Mouse (Mus musculus) embryonic facial prominence, embryonic 13.5 days (tissue): ENCODE data around the gene Zmat5. TPM values are rescaled to one million over a fixed set of nuclear protein-coding genes. Genes with fewer than 3 reads are reported as not detected.

Source experiments
- ATAC-seq: fragments of 200-750 bp; cut with Nextera tagmentation; 2 replicates; pipeline ENCODE4 v1.8.0; 2017; ENCODE audit warnings: low read depth; ENCODE audit not compliant: insufficient number of reproducible peaks, insufficient read depth, low FRiP score, low TSS enrichment
- H3K27ac ChIP-seq: fragments of 300-500 bp; sonication (generic); 2 replicates; pipeline ENCODE4 v1.5.1; 2015; ENCODE audit warnings: moderate library complexity, mild to moderate bottlenecking, inconsistent platforms
- H3K27me3 ChIP-seq: fragments of 300-500 bp; sonication (generic); 2 replicates; pipeline ENCODE4 v1.6.1; 2015; ENCODE audit warnings: mild to moderate bottlenecking, inconsistent platforms
- H3K36me3 ChIP-seq: fragments of 300-500 bp; sonication (generic); 2 replicates; pipeline ENCODE4 v1.6.1; 2015; ENCODE audit warnings: mild to moderate bottlenecking, inconsistent platforms
- H3K4me1 ChIP-seq: fragments of 300-500 bp; sonication (generic); 2 replicates; pipeline ENCODE4 v1.6.1; 2015; ENCODE audit warnings: inconsistent platforms
- H3K4me2 ChIP-seq: fragments of 300-500 bp; sonication (generic); 2 replicates; pipeline ENCODE4 v1.6.1; 2015; ENCODE audit warnings: moderate library complexity, mild to moderate bottlenecking, inconsistent platforms
- H3K4me3 ChIP-seq: fragments of 300-500 bp; sonication (generic); 2 replicates; pipeline ENCODE4 v1.5.1; 2015; ENCODE audit warnings: mild to moderate bottlenecking, inconsistent platforms
- H3K9ac ChIP-seq: fragments of 300-500 bp; sonication (generic); 2 replicates; pipeline ENCODE4 v1.6.1; 2015; ENCODE audit warnings: mild to moderate bottlenecking, inconsistent platforms
- H3K9me3 ChIP-seq: fragments of 300-500 bp; sonication (generic); 2 replicates; pipeline ENCODE4 v1.6.1; 2016; ENCODE audit warnings: inconsistent platforms
- WGBS: fragments of 180-500 bp; shearing (Covaris S2); methylation state at CpG from one replicate; pipeline ENCODE4 v1.1.7; 2015; ENCODE audit warnings: mixed read lengths; 5-methylcytosine and 5-hydroxymethylcytosine counted together
- polyA plus RNA-seq: library from polyadenylated mRNA; unstranded; fragments of >200 nt; fragmentation: Nextera tagmentation; extraction: Ambion mirVana; gene quantifications from 2 replicates; pipeline ENCODE4 v1.2.1, GENCODE M21; 2015

The Zmat5 gene
- polyA plus RNA-seq, 1 experiment from 2014 or later: 69.4 TPM

DNA sequence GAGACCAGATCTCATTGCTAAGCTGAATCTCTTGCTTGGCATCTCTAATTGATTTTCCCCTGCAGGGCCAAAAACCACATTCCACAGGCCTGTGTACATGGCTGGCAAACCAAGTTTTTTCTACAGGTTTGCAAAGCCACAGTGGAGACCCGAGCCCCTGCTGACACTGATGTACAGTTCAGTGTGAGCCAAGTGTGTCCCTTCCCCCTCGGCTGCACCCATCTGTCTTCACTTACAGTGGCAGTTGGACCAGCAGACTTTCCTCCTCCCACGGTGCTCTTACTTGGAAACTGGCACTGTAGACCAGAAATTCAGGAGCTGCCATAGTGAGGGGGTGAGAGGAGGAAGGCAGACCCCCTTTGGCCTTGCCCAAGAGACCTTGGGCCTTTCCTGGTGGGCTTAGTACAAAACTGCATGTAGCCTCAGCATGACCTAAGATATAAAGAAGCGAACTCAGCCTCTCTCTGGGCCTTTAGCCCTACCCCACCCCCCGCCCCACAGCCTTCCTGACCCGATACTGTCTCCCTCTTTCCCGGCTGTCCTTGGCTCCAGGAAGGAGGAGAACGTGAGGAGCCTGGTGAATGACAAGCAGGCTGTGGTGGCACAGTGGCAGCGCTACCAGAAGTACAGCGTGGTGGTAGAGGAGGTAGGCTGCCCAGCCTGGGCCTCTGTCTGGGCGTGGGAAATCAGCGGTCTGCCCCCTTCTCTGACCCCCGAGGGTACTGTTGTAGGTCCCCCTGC lies 25.6 kb upstream of the Zmat5 start:
- ATAC-seq: peak; percentile 70
- 59% methylated on average over 13 of the region's 13 CpGs for WGBS

DNA sequence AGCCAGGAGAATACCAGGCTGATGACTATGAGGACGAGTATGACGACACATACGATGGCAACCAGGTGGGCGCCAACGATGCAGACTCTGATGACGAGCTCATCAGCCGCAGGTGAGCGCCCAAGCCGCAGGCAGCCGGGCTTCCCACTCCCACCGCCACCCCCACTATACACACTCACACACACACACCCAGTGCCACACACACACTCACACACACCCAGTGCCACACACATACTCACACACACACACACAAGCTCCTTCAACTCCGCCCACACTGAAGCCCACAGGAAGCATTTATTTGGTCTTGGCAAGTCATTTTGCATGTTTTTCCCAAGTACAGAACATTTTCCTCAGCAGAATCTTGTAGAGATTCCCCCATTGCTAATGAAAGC lies 25.0 kb upstream of the Zmat5 start:
- peaks cover 79% of the 10 kb centered on the region for H3K36me3 ChIP-seq
- peaks cover 24% of the 10 kb centered on the region for H3K4me1 ChIP-seq
- peak overlapping the region; percentile 92 for H3K27ac ChIP-seq
- H3K4me2 ChIP-seq: no peak overlapping the region
- no peaks in the 10 kb centered on the region for H3K9me3 ChIP-seq
- no peak overlapping the region for H3K9ac ChIP-seq
- no peak for ATAC-seq
- H3K27me3 ChIP-seq: no peaks in the 10 kb centered on the region
- H3K4me3 ChIP-seq: no peak overlapping the region
- 84% methylated on average over 12 of the region's 12 CpGs for WGBS

More for the DNA sequence above, 25.6 kb upstream of the Zmat5 start:
- Histone ChIP-seq H3K4me3 (no peak overlapping the region), H3K36me3 (peaks cover 79% of the 10 kb centered on the region), H3K4me1 (peaks cover 24% of the 10 kb centered on the region), H3K9ac (no peak overlapping the region; the same call in 1 of the 2 replicates), H3K27me3 (no peaks in the 10 kb centered on the region), H3K9me3 (no peaks in the 10 kb centered on the region), H3K27ac (peak overlapping the region; percentile 92), H3K4me2 (peak overlapping the region; percentile 18; the same call in 1 of the 2 replicates)

DNA sequence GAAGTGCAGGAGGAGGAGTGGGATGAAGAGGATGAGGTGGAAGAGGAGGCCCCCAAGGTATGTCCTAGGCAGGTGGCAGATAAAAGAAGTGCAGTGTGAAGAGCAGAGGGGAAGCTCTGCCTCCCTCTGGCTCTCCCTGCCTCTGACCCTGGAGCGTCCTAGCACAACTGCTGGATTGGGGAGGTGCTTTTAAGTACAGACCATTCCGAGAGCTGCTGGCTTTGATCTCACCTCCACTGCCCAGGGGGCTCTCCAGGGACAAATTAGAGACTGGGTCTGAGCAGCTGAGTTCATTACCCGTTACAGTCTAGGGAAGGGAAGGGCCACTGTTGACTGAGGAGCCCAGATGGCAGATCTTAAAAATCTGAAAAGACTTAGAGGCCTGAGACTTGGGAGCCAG lies 24.4 kb upstream of the Zmat5 start:
- Histone ChIP-seq H3K9ac (no peak overlapping the region), H3K36me3 (peaks cover 75% of the 10 kb centered on the region), H3K4me2 (no peak overlapping the region), H3K27ac (peak overlapping the region; percentile 92), H3K27me3 (no peaks in the 10 kb centered on the region), H3K4me1 (peaks cover 24% of the 10 kb centered on the region), H3K4me3 (no peak overlapping the region), H3K9me3 (no peaks in the 10 kb centered on the region)
- no peak for ATAC-seq
- 35% methylated on average over 3 of the region's 3 CpGs for WGBS

DNA sequence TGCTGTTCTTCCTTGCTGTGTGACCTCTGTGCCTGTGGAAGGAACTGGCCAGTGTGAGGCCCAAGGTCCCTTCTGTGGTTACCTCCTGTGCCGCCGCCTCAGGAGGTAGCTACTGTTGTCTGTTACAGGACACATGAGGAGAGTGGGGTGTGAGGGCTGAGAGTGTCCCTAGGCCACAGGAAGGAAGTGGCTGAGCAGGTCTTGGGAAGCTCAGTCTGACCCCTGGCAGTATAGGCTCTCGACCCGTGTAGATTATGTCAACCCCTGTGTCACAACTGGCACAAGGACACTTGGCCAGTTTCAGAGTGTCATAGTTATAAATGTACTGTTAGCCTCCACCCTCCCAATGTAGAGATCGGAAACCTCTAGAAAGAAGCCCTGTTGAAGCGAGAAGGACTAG lies 21.0 kb upstream of the Zmat5 start:
- Histone ChIP-seq H3K9ac (no peak overlapping the region), H3K27ac (no peak overlapping the region), H3K27me3 (no peaks in the 10 kb centered on the region), H3K9me3 (no peaks in the 10 kb centered on the region), H3K4me2 (no peak overlapping the region), H3K36me3 (peaks cover 51% of the 10 kb centered on the region), H3K4me3 (no peak overlapping the region), H3K4me1 (peaks cover 21% of the 10 kb centered on the region)
- ATAC-seq: no peak
- 88% methylated on average over 6 of the region's 6 CpGs for WGBS

DNA sequence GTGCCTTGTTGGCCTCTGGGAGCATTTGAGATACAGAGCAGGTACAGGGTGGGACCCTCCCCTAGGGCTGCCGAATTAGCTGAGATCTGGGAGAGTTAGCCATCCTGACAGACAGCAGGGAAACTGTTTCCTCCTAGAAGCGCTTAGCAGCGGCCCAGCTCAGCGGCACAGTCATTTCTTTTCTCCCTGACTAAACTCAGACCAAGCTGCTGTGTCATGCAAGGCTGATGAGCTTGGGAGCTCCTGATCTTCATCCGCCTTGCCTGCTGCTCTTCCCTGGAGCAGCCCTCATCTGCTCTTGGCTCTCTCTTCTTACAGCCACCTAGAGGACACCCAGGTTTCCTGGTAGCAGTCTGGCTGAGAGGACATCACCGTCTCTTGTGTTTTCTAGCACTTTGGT lies 20.3 kb upstream of the Zmat5 start:
- no peaks in the 10 kb centered on the region for H3K27me3 ChIP-seq
- H3K4me1 ChIP-seq: peaks cover 14% of the 10 kb centered on the region
- no peak for ATAC-seq
- H3K9ac ChIP-seq: no peak overlapping the region
- 76% methylated on average over 6 of the region's 6 CpGs for WGBS
- H3K27ac ChIP-seq: no peak overlapping the region
- no peak overlapping the region for H3K4me2 ChIP-seq
- H3K4me3 ChIP-seq: no peak overlapping the region
- no peaks in the 10 kb centered on the region for H3K9me3 ChIP-seq
- peaks cover 51% of the 10 kb centered on the region for H3K36me3 ChIP-seq

DNA sequence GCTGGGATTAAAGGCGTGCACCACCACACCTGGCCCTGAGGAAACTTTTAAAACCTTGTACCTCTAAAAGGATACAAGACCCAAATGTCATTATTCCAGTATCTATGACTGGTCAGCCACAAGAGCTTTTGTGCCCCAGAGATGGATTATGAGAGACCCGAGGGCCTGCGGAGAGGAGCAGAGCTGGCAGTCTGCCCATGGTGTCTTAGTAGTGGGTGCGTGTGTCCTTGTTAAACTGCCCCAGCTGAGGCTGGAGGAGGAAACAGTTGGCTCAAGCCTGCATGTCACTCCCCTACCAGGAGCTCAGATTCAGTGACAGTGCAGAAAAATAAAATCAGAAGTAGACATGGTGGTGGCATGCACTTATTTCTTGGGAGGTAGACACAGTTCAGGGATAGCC lies 19.4 kb upstream of the Zmat5 start:
- Histone ChIP-seq H3K9ac (no peak overlapping the region), H3K27ac (no peak overlapping the region), H3K9me3 (no peaks in the 10 kb centered on the region), H3K4me2 (no peak overlapping the region), H3K27me3 (no peaks in the 10 kb centered on the region), H3K36me3 (peaks cover 46% of the 10 kb centered on the region), H3K4me3 (no peak overlapping the region), H3K4me1 (peaks cover 6% of the 10 kb centered on the region)
- WGBS: 83% methylated on average over 4 of the region's 4 CpGs
- ATAC-seq: no peak

DNA sequence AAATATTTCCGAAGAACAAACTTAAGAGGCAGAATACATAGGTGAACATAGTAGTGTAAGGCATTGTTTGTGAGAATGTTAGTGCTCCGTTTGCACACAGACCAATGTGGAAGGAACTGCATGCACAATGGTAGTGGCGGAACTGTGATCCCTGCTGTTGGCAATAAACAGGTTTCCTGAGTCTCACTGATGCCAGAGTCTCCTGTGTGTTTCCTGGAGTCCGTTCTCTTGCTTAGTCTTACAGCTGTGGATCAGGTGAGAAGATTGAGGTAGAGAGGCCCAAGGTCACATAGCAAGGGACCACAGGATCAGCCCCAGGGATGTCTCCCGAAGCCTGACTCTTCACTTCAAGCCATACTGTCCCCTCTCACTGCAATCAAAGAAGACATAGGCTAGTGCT lies 19.0 kb upstream of the Zmat5 start:
- Histone ChIP-seq H3K27me3 (no peaks in the 10 kb centered on the region), H3K9me3 (no peaks in the 10 kb centered on the region), H3K9ac (no peak overlapping the region), H3K27ac (0 out of 2 replicates have a peak overlapping the region, but pooled peaks have one; percentile 24), H3K4me3 (no peak overlapping the region), H3K4me2 (no peak overlapping the region), H3K36me3 (peaks cover 42% of the 10 kb centered on the region), H3K4me1 (peaks cover 4% of the 10 kb centered on the region; the same call in 1 of the 2 replicates)
- no peak for ATAC-seq
- WGBS: 74% methylated on average over 5 of the region's 5 CpGs

DNA sequence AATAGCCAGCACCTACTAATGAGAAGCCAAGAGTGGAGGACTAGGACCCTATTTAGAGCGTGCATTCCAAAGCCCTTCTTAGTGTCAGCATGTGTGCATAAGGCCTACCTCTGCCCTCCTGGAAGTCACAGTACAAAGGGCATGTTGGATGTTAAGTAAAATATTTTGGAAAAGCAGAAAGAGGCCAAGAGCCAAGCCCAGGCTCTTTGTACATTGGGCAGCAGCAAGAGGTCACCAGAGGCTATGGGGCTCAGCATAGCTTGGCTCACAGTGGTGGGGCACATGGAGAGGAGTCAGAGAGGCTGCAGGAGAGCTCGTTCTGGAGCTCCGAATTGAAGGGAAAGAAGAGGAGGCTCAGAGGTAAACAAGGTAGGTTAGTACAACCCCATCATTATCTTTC lies 17.5 kb upstream of the Zmat5 start:
- no peaks in the 10 kb centered on the region for H3K9me3 ChIP-seq
- H3K4me1 ChIP-seq: peaks cover 4% of the 10 kb centered on the region; the same call in 1 of the 2 replicates
- H3K4me3 ChIP-seq: no peak overlapping the region
- H3K4me2 ChIP-seq: no peak overlapping the region
- no peaks in the 10 kb centered on the region for H3K27me3 ChIP-seq
- H3K9ac ChIP-seq: no peak overlapping the region
- no peak for ATAC-seq
- H3K27ac ChIP-seq: no peak overlapping the region
- WGBS: 67% methylated on average over 3 of the region's 3 CpGs
- H3K36me3 ChIP-seq: peaks cover 27% of the 10 kb centered on the region

DNA sequence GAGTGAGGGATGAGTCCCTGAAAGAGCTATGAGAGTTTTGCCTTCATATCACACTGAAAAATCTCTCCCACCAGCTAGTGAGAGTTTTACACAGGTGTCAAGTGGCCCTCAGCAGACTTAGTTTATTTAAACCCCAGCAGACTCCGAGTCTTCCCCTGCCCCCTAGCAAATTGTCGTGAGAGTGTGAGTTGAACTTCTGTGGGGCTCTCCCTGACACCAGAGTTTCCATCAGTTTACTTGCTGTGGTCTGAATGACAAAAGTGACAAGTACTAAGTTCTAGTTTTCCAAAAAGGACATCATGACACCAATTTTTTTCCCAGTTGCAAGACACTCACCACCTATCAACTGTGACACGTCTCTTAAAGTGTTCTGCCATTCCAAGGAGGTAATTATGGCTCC lies 16.6 kb upstream of the Zmat5 start:
- WGBS: 51% methylated on average over 3 of the region's 3 CpGs
- no peak overlapping the region for H3K27ac ChIP-seq
- H3K4me3 ChIP-seq: no peak overlapping the region
- no peak overlapping the region for H3K4me2 ChIP-seq
- H3K36me3 ChIP-seq: peaks cover 18% of the 10 kb centered on the region
- peaks cover 4% of the 10 kb centered on the region; the same call in 1 of the 2 replicates for H3K4me1 ChIP-seq
- H3K9me3 ChIP-seq: no peaks in the 10 kb centered on the region
- no peaks in the 10 kb centered on the region for H3K27me3 ChIP-seq
- ATAC-seq: no peak
- no peak overlapping the region for H3K9ac ChIP-seq

DNA sequence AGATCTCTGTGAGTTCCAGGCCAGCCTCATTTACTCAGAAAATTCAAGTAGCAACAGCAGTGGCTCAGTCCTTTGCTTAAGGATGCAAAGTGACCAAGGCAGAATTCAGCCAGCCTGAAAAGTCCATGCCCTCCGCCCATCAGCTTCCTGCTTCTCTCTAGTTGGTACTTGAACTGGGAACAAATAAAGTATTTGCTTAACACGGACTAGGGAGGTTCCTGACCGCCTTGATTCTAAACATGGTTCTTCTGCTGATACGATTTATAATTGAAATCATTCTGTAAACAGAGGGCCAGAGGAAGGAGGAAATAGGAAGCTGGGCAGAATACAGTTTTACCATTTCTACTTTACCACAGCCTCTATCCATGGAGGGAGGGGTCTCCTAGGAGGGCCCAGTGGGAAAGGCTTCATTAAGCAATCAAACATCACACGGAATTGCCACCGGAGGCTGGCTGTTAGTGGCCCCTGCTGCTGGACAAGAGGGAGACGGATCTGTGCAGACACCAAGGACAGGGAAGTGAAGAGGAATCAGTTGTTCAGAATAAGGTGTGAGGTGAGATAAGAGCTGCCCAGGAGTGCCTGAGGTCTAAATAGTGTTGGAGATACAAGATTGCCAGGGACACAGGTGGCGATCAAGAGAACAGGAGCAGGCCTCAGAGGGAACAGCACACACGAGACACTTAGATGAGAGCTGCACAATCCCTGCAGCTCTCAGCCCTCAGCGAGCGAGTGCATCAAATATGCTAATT lies 15.7 kb upstream of the Zmat5 start:
- H3K27me3 ChIP-seq: no peaks in the 10 kb centered on the region
- H3K4me2 ChIP-seq: no peak overlapping the region
- H3K9me3 ChIP-seq: no peaks in the 10 kb centered on the region
- H3K36me3 ChIP-seq: peaks cover 9% of the 10 kb centered on the region
- peak overlapping the region; percentile 36; the same call in 1 of the 2 replicates for H3K9ac ChIP-seq
- H3K4me1 ChIP-seq: peaks cover 4% of the 10 kb centered on the region; the same call in 1 of the 2 replicates
- H3K4me3 ChIP-seq: no peak overlapping the region
- H3K27ac ChIP-seq: no peak overlapping the region
- no peak for ATAC-seq
- 62% methylated on average over 11 of the region's 11 CpGs for WGBS

DNA sequence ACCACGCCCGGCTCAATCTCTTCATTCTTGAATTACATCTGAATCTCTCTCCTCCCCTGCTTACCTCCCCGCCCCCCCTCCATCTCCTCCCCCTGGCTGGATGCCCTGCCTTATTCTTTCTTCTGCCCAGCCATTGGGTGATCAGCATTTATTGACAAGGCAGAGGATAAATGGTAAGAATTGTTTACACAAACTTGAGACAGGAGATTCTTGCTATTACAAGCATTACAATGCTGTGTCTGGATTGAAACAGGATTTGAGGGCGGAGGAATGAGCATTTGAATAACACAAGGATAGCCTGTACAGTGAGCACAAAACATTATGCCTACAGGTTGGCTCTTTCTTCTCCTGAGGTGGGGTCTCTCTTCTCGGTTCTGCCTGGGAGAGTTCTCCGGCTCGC lies 14.1 kb upstream of the Zmat5 start:
- Histone ChIP-seq H3K36me3 (no peaks in the 10 kb centered on the region), H3K4me1 (peaks cover 4% of the 10 kb centered on the region; the same call in 1 of the 2 replicates), H3K27ac (no peak overlapping the region), H3K27me3 (no peaks in the 10 kb centered on the region), H3K4me3 (no peak overlapping the region), H3K9ac (no peak overlapping the region), H3K9me3 (no peaks in the 10 kb centered on the region; the same call in 1 of the 2 replicates), H3K4me2 (no peak overlapping the region)
- 83% methylated on average over 7 of the region's 7 CpGs for WGBS
- no peak for ATAC-seq

DNA sequence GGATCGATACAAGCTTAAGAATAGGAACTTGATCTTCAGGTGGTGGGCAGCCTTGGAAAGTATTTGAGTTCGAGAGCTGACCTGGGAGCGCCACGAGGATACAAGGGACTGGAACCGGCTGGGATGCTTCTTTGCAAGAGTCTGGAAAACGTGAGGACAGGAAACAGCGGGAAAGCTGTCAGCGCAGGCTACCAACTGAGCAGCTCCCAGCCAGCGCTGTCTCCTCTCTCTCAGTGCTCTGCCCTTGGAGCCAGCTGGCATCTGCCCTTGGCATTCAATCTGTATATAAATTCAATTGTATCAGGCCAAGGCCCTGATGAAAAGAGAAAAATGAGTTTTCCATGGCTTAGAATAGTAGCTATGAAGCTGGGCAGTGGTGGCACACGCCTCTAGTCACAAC lies 13.3 kb upstream of the Zmat5 start:
- WGBS: 62% methylated on average over 10 of the region's 10 CpGs
- no peak for ATAC-seq

More for the DNA sequence above, 13.3 kb upstream of the Zmat5 start:
- Histone ChIP-seq H3K36me3 (no peaks in the 10 kb centered on the region), H3K4me1 (no peaks in the 10 kb centered on the region), H3K27ac (no peak overlapping the region), H3K9me3 (no peaks in the 10 kb centered on the region; the same call in 1 of the 2 replicates), H3K27me3 (no peaks in the 10 kb centered on the region), H3K4me3 (no peak overlapping the region), H3K4me2 (no peak overlapping the region), H3K9ac (no peak overlapping the region)
